Mouse (Mus musculus) mouse embryonic stem cell (cell line): ENCODE results near the gene Faap20.

Experiments
- in situ Hi-C, 2 experiments: fragments of 300-500 bp; cut with MboI; formaldehyde crosslinking; loops; 1 replicate in 1 of 2; 3 replicates in 1 of 2; pipeline ENCODE4 v1.14.3; 2019 to 2020; ENCODE audit warnings: low sequenced_read_pairs in 2 of 2, low pct_unique_long_range_greater_than_20kb in 1 of 2, mixed read lengths in 1 of 2; ENCODE audit not compliant: unreplicated experiment in 1 of 2

Gene Faap20

GRCm38 (mm10) chr4:155238276-155238675, 11.3 kb upstream of the Faap20 start:
- in situ Hi-C loops: loop anchor here in 1 of 2 experiments (25.0 kb wide), 1 partner anchor 351 kb away; the partner anchor contains the start of gene Fam213b

GRCm38 (mm10) chr4:155239494-155239893, 10.1 kb upstream of the Faap20 start:
- in situ Hi-C loops: loop anchor here in 1 of 2 experiments (25.0 kb wide), 1 partner anchor 352 kb away; the partner anchor contains the start of gene Fam213b

GRCm38 (mm10) chr4:155241789-155242188, 7.8 kb upstream of the Faap20 start:
- in situ Hi-C loops: loop anchor here in 1 of 2 experiments (25.0 kb wide), 1 partner anchor 354 kb away; the partner anchor contains the start of gene Fam213b

GRCm38 (mm10) chr4:155242292-155242691, 7.3 kb upstream of the Faap20 start:
- in situ Hi-C loops: loop anchor here in 1 of 2 experiments (25.0 kb wide), 1 partner anchor 355 kb away; the partner anchor contains the start of gene Fam213b

- in situ Hi-C loops: loop anchor here in 1 of 2 experiments (25.0 kb wide), 1 partner anchor 356 kb away; the partner anchor contains the start of gene Fam213b
These were observed 6.4 kb upstream of the Faap20 start for GRCm38 (mm10) chr4:155243233-155243632.

- in situ Hi-C loops: loop anchor here (5.0 to 25.0 kb wide), 2 partner anchors 149 to 359 kb away; partner anchors contain the start of gene Fam213b (in 1 of the 2)
These were observed 3.7 kb upstream of the Faap20 start for GRCm38 (mm10) chr4:155245770-155246492.

- in situ Hi-C loops: loop anchor here (5.0 to 25.0 kb wide), 2 partner anchors 149 to 359 kb away; partner anchors contain the start of gene Fam213b (in 1 of the 2)
These were observed 2.9 kb upstream of the Faap20 start for GRCm38 (mm10) chr4:155246691-155247105.

GRCm38 (mm10) chr4:155248054-155248453, 1.5 kb upstream of the Faap20 start:
- in situ Hi-C loops: loop anchor here (5.0 to 25.0 kb wide), 2 partner anchors 151 to 361 kb away; partner anchors contain the start of gene Fam213b (in 1 of the 2)

GRCm38 (mm10) chr4:155249257-155249647, 350 bp upstream of the Faap20 start:
- in situ Hi-C loops: loop anchor here (5.0 to 25.0 kb wide), 2 partner anchors 152 to 362 kb away; partner anchors contain the start of gene Fam213b (in 1 of the 2)

- in situ Hi-C loops: loop anchor here in 1 of 2 experiments (10.0 kb wide), 1 partner anchor 366 kb away; no protein-coding TSS in a partner anchor
These were observed 937 bp downstream of the Faap20 start for GRCm38 (mm10) chr4:155250361-155251117.

- in situ Hi-C loops: loop anchor here in 1 of 2 experiments (10.0 kb wide), 1 partner anchor 366 kb away; no protein-coding TSS in a partner anchor
These were observed 1.5 kb downstream of the Faap20 start for GRCm38 (mm10) chr4:155251147-155251546.

GRCm38 (mm10) chr4:155252253-155252652, 2.7 kb downstream of the Faap20 start:
- in situ Hi-C loops: loop anchor here in 1 of 2 experiments (10.0 kb wide), 1 partner anchor 367 kb away; no protein-coding TSS in a partner anchor

GRCm38 (mm10) chr4:155264521-155265321, 15.1 kb downstream of the Faap20 start:
- in situ Hi-C loops: no loop called here

- in situ Hi-C loops: no loop called here
These were observed 17.5 kb downstream of the Faap20 start for GRCm38 (mm10) chr4:155267047-155267543.

GRCm38 (mm10) chr4:155267639-155268175, 18.1 kb downstream of the Faap20 start:
- in situ Hi-C loops: no loop called here

GRCm38 (mm10) chr4:155268382-155268781, 18.8 kb downstream of the Faap20 start:
- in situ Hi-C loops: no loop called here

GRCm38 (mm10) chr4:155274451-155274850, 24.8 kb downstream of the Faap20 start:
- in situ Hi-C loops: no loop called here
